Mouse (Mus musculus): Measurements from ENCODE around the gene Peli2.

GRCm38 (mm10) chr14:48286949-48287348 lies 166.3 kb downstream of the Peli2 start:
- TF ChIP-seq CTCF (IDR thresholded peaks at IDR 0.05) (no peak), EP300 (IDR thresholded peaks at IDR 0.05) (no peak)
